Mouse (Mus musculus) CH12.LX (cell line): ENCODE measurements around the gene 4921504E06Rik.

Experiments
- CTCF ChIP-seq, 2 experiments: IDR thresholded peaks in 1 of 2; conservative IDR thresholded peaks in 1 of 2; 2 replicates each; pipeline ENCODE4 v1.5.1; 2011 to 2012; ENCODE audit warnings: low read depth in 2 of 2, low read length in 2 of 2, improper control_type of control experiment in 1 of 2, inconsistent platforms in 1 of 2, mild to moderate bottlenecking in 1 of 2, moderate library complexity in 1 of 2
- E2F4 ChIP-seq: IDR thresholded peaks from 2 replicates; pipeline ENCODE4 v1.6.1; 2011; ENCODE audit warnings: low read depth, low read length, improper control_type of control experiment; ENCODE audit not compliant: insufficient replicate concordance
- HCFC1 ChIP-seq: IDR thresholded peaks from 2 replicates; pipeline ENCODE4 v1.6.1; 2012; ENCODE audit warnings: low read depth, mild to moderate bottlenecking, inconsistent platforms, low read length, improper control_type of control experiment
- IRF4 ChIP-seq: IDR thresholded peaks from 2 replicates; pipeline ENCODE4 v1.6.1; 2014; ENCODE audit warnings: low read depth, mild to moderate bottlenecking, inconsistent platforms, low read length, improper control_type of control experiment
- KAT2A ChIP-seq: IDR thresholded peaks from 2 replicates; pipeline ENCODE4 v1.6.1; 2012; ENCODE audit warnings: low read length, improper control_type of control experiment, inconsistent platforms; ENCODE audit not compliant: insufficient replicate concordance
- MAFK ChIP-seq: IDR thresholded peaks from 2 replicates; pipeline ENCODE4 v1.6.1; 2011; ENCODE audit warnings: low read length, improper control_type of control experiment; ENCODE audit not compliant: insufficient replicate concordance
- MAX ChIP-seq: IDR thresholded peaks from 2 replicates; pipeline ENCODE4 v1.6.1; 2011; ENCODE audit warnings: low read length, improper control_type of control experiment
- NRF1 ChIP-seq: IDR thresholded peaks from 2 replicates; pipeline ENCODE4 v1.6.1; 2014; ENCODE audit warnings: low read depth, mild to moderate bottlenecking, inconsistent platforms, low read length, improper control_type of control experiment, moderate library complexity
- POLR2A ChIP-seq: IDR thresholded peaks from 2 replicates; pipeline ENCODE4 v1.6.1; 2011; ENCODE audit warnings: low read depth, mild to moderate bottlenecking, improper control_type of control experiment, low read length
- POLR2AphosphoS2 ChIP-seq: IDR thresholded peaks from 2 replicates; pipeline ENCODE4 v1.6.1; 2011; ENCODE audit warnings: low read depth, low read length, improper control_type of control experiment
- RCOR1 ChIP-seq: conservative IDR thresholded peaks from 2 replicates; pipeline ENCODE4 v1.6.1; 2012; ENCODE audit warnings: low read depth, mild to moderate bottlenecking, inconsistent platforms, low read length, improper control_type of control experiment
- SIN3A ChIP-seq: IDR thresholded peaks from 2 replicates; pipeline ENCODE4 v1.6.1; 2012; ENCODE audit warnings: low read length, improper control_type of control experiment, inconsistent platforms
- UBTF ChIP-seq: IDR thresholded peaks from 2 replicates; pipeline ENCODE4 v1.6.1; 2012; ENCODE audit warnings: low read depth, mild to moderate bottlenecking, inconsistent platforms, low read length, improper control_type of control experiment, moderate library complexity
- USF2 ChIP-seq: conservative IDR thresholded peaks from 2 replicates; pipeline ENCODE4 v1.6.1; 2011; ENCODE audit warnings: low read depth, low read length, improper control_type of control experiment

DNA sequence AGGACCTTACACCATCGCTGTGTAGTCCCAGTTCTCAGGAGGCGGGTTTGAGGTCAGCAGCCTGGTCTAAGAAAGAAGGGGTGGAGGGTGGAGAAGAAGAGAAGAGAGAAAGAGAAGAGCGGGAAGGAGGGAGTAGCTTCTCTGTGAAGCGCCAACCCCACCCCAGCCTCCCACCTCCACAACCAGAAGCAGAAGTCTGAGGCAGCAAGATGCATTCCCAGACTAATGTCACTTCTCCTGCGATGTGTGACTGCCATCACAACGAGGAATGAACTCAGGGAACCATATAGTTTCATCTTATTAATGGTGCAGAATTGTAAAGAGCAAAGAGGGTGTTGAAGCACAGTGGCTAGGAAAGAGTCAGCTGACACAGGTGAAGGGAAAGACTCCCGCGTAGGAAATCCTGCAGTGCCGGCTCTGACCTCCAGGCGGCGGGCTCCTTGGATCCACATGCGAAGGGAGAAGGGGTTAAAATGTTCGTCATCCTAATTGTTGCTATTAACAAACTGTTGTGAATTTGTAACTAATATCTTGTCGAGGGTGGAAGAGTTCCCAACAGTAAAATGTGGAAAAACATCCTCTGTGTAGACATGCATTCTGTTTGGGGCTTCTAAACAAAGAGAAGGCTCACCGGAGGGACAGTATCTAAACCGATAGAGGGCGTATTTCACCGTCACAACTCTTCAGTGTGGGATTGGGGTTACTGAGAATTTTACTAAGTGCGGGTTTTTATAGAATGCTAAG lies 139.3 kb downstream of the 4921504E06Rik start:
- TF ChIP-seq MAX (no peak), UBTF (no peak), CTCF (conservative IDR thresholded peaks at IDR 0.05 in 1 of 2, IDR thresholded peaks at IDR 0.05 in 1 of 2; ENCODE audit: low read depth in 2 of 2, low read length in 2 of 2) (peak; percentile 78 to 85), HCFC1 (no peak), E2F4 (no peak), USF2 (no peak), RCOR1 (no peak), MAFK (no peak), POLR2A (no peak), POLR2AphosphoS2 (no peak), NRF1 (no peak), IRF4 (no peak), SIN3A (no peak), KAT2A (no peak)
